In genomic region chr11:50292190-50292855, GRCm38 (mm10) we compare ENCODE assay signal across 8 mouse cellular contexts. TPM values are rescaled to one million over a fixed set of nuclear protein-coding genes. Genes with fewer than 3 reads are reported as not detected.
DNase-seq lines count a peak whose midpoint lies in the region; ATAC-seq lines count a peak whose summit lies in the region.

Maml1 (minus strand) TSS chr11:50292311.

- no peaks in the 10 kb centered on the region for H3K9me3 ChIP-seq in hindbrain, embryonic 15.5 days

- H3K9ac ChIP-seq in hindbrain, embryonic 15.5 days, result peak within 1 kb of the TSS; percentile 98

- H3K4me2 ChIP-seq in hindbrain, embryonic 15.5 days, result peak within 1 kb of the TSS; percentile 59

- H3K36me3 ChIP-seq in hindbrain, embryonic 15.5 days, result peaks cover 28% of the 10 kb centered on the region

- peak within 1 kb of the TSS; percentile 99 for H3K27ac ChIP-seq in hindbrain, embryonic 15.5 days (replicated peaks)

- H3K27me3 ChIP-seq in hindbrain, embryonic 15.5 days, result no peaks in the 10 kb centered on the region

- peak within 1 kb of the TSS; percentile 98 for H3K4me3 ChIP-seq in hindbrain, embryonic 15.5 days

- H3K4me1 ChIP-seq in hindbrain, embryonic 15.5 days (replicated peaks), result peaks cover 23% of the 10 kb centered on the region

- peak; percentile 98 for DNase-seq in T-cell, adult 2 months (ENCODE audit: low spot score)
- DNase-seq in cerebellum, postnatal 36 days, result peak; percentile 97
- DNase-seq in frontal cortex, postnatal 36 days (ENCODE audit: low spot score in 2 of 2), result peak; percentile 98 to 99
- DNase-seq in left cerebral cortex, adult 11 months (ENCODE audit: low spot score), result peak; percentile 96
- peak; percentile 98 to 99 for DNase-seq in lung, postnatal 4 days
- DNase-seq in retina, postnatal 7 days (ENCODE audit: low read depth, low spot score), result peak; percentile 93
- peak; percentile 89 for DNase-seq in urinary bladder, adult 2 months (ENCODE audit: low spot score)

- WGBS in hindbrain, embryonic 15.5 days, result under 1% methylated on average over 45 of the region's 45 CpGs

- ATAC-seq in hindbrain, embryonic 15.5 days (ENCODE audit: low FRiP score, low read depth), result peak; percentile 98

RNA-seq across cellular contexts. Expression of gene Maml1, which starts in this region (rescaled TPM):
- polyA plus RNA-seq in hindbrain, embryonic 15.5 days (2015; fragmentation: Nextera tagmentation; extraction: Ambion mirVana), result 3.2 and 3.6 TPM in 2 replicates
- 12.2 and 15.2 TPM in 2 replicates for polyA plus RNA-seq in urinary bladder, adult 2 months (2012; rRNA removed)

Comparison
In these comparisons a context has a peak if more than half of its experiments do, and no peak if none do; other contexts are left out.
1. Peak in every context shown above with its lines: DNase-seq, ATAC-seq, H3K4me3 ChIP-seq and H3K27ac ChIP-seq.